Mouse (Mus musculus) cortical plate, adult 2 months (tissue): ENCODE data around the gene Actn1.

ENCODE experiments used
- CTCF ChIP-seq: fragments of 200-500 bp; IDR thresholded peaks from 2 replicates; pipeline ENCODE4 v1.5.1; 2011; ENCODE audit warnings: mild to moderate bottlenecking, control low read depth, low read length; ENCODE audit not compliant: insufficient read depth; ENCODE audit errors: extremely low read depth
- POLR2A ChIP-seq: fragments of 200-500 bp; IDR thresholded peaks from 2 replicates; pipeline ENCODE4 v1.6.1; 2011; ENCODE audit warnings: mild to moderate bottlenecking, low read length, control low read depth; ENCODE audit not compliant: insufficient read depth; ENCODE audit errors: extremely low read depth

DNA sequence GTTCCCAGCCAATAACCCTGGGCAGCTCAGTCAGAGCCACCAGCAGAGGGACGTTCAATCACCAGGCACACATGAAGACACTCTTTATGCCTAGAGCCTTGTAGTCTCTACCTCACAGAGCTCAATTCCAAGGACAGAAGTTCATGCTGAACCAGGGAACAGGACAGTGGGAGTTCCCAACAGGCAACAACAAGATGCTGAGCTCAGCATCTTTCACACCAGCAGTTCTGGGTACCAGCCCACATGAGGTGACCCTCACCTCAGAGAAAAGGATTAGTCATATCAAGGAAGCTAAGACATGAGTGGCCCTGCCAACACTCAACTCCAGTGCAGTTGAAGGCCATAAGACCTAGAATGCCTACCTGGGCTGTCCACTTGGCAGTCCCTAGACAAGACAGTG, 122.4 kb downstream of the Actn1 start:
- TF ChIP-seq POLR2A = no peak
- no peak for TF ChIP-seq CTCF
